Mouse (Mus musculus) left cerebral cortex, postnatal 36 days (tissue): ENCODE data around the gene Dll1. TPM values are rescaled to one million over a fixed set of nuclear protein-coding genes. Genes with fewer than 3 reads are reported as not detected.
A peak's percentile ranks its signal among the peaks of the same experiment; 100 is the strongest.

Source experiments
- DNase-seq, 2 experiments: peaks; one replicate each; pipeline ENCODE4 v3.0.0; 2021 to 2022; ENCODE audit warnings: low spot score in 2 of 2, mixed read lengths in 1 of 2
- intact Hi-C: fragments of 180-260 bp; cut with DNase I; formaldehyde crosslinking; loops from one replicate; pipeline ENCODE4 v1.15.1; 2025
- total RNA-seq, 2 experiments: library from RNA; stranded (reverse); gene quantifications; 2 replicates each; pipeline ENCODE4 v1.2.3; 2021

Gene Dll1
- total RNA-seq, 2 experiments from 2014 or later: 4.8 to 5.3 TPM

GRCm38 (mm10) chr17:15380641-15381051 lies 4.0 kb upstream of the Dll1 start:
- peak in 1 of 2 experiments; percentile 32 for DNase-seq

DNA sequence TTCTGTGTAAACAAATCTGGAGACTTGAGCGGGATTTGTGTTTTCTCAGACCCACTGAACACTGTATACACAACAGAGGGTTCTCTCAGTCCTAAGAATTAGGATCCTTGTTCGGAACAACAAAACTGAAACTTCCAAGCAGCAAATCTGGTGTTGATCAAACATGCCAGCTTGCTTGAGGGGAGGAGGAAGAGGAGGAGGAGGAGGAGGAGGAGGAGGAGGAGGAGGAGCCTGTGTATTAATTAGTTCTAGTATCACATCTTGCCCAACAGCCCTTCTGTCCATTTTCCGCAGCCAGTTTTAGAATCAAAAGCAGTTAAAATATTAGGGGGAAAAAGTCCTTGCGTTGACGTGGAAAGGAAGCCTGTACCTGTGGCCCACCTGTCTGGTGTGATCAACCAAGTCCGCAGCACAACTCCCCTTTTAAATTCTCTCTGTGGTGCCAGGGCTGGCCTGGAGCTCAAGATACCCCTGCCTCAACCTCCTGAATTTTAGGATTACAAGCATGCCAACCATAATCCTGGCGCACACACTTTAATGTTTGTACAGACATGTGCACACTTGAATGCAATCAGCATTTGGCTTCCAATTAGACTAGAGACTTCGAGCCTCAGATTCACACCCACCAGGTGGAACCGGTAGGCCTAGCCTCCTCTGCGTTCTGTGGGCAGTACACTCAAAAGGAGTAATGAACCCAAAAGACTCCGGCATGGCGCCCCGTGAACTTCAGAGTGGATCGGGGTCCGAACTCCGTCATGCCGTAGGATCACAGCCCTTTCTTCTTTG lies 3.3 kb upstream of the Dll1 start:
- DNase-seq: no peak
- intact Hi-C loops: loop anchor here (5.0 kb wide), 1 partner anchor 173 kb away; no protein-coding TSS in a partner anchor

More at GRCm38 (mm10) chr17:15380641-15381051, 4.0 kb upstream of the Dll1 start:
- intact Hi-C loops: no loop called here

GRCm38 (mm10) chr17:15378413-15379109 lies 1.9 kb upstream of the Dll1 start:
- DNase-seq: no peak
- intact Hi-C loops: loop anchor here (5.0 kb wide), 1 partner anchor 171 kb away; no protein-coding TSS in a partner anchor

DNA sequence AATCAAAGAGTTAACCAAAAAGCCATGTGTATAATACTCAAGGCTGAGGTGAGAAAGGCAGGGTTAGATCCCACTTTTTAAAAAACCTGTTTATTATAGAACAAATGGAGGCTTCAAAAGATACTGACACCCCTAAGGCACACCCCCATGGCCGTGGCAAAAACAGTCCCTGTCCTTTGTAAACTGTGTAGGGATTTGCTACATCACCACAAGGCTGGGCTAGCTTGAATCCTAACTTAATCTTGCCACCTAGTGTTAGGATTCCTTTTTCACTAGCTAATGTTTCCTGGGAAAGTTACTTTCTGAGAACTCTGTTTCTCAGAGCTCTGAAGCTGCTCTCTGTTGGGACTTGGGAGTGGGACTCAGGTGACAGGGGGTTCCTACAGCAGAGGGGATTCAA lies 1.2 kb upstream of the Dll1 start:
- intact Hi-C loops: loop anchor here (1.0 to 5.0 kb wide), 2 partner anchors 171 to 313 kb away; no protein-coding TSS in a partner anchor
- DNase-seq: no peak

GRCm38 (mm10) chr17:15375701-15376493 lies 775 bp downstream of the Dll1 start:
- peak; percentile 60 to 70 for DNase-seq
- intact Hi-C loops: loop anchor here (5.0 kb wide), 1 partner anchor 169 kb away; no protein-coding TSS in a partner anchor

- peak in 1 of 2 experiments; percentile 24 for DNase-seq
- intact Hi-C loops: loop anchor here (5.0 kb wide), 1 partner anchor 168 kb away; no protein-coding TSS in a partner anchor
Observed at GRCm38 (mm10) chr17:15375224-15375623, 1.4 kb downstream of the Dll1 start.

DNA sequence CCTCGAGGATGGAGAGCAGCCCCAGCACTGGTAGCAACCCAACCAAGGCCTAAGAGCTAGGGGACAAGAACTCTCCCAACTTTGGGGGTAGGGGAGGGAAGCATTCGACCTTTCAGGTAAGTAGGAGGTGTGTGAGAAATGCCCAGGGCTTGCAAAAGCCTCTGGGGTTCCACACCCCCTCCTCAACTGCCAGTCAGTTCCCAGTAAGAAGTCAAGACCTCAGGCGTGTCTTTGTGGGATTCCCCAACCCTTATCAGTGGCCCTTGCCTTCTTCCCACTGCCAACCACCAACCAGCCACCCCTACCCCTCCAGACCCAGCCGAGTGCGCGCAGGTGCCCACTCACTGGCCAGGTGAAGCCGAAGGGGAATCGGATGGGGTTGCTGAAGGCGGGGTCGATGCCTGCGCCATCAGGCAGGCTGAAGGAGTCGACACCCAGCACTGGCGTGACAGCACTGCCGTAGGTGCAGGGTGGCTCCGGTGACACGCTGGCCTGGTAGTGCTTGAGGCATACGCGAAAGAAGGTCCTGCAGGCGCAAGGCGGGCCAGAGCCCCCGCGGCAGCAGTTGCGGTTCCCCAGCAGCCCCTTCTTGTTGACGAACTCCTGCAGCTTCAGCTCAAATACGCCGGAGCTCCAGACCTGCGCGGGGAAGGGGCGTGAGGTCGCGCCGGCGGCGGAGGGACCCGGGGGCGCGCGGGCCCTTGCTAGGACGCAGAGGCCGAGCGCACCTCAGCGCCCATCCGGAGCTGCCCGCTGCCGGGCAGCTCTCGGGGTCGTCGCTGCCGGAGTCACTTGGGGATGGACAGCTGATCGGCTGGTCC lies 2.1 kb downstream of the Dll1 start:
- no peak for DNase-seq
- intact Hi-C loops: loop anchor here (5.0 kb wide), 1 partner anchor 167 kb away; no protein-coding TSS in a partner anchor

DNA sequence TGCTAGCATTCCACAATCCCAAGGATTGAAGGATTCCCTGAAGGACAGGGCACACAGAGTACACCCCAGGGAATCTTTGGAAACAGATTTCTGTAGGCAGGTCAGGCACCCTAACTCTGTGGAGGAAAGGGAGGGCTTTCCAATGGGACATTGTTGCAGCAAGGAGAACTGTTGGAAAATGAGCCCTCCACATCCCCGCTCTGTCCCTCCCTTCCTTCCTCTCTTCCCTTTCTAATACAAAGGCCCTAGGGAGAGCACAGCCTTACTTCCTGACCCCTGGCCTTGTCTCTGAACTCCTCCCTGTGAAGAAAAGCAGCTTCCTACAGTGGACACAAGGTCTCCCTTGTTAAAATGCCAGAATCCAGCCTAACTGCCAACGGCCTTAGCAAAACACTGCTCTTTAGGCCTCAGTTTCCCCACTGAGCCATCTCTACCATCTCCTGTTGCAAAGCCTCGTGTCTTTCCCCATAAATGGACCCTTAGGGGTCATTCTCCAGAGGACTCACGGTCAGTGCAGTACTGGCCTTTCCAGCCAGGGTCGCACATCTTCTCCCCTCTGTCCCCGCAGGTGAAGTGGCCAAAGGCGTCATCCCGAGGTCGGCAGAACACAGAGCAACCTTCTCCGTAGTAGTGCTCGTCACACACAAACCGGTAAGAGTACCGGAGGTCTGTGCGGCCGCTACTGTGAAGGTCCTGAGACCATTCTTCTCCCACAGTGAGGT lies 3.6 kb downstream of the Dll1 start:
- intact Hi-C loops: no loop called here
- DNase-seq: no peak

GRCm38 (mm10) chr17:15371967-15372835 lies 4.5 kb downstream of the Dll1 start:
- intact Hi-C loops: no loop called here
- DNase-seq: no peak

DNA sequence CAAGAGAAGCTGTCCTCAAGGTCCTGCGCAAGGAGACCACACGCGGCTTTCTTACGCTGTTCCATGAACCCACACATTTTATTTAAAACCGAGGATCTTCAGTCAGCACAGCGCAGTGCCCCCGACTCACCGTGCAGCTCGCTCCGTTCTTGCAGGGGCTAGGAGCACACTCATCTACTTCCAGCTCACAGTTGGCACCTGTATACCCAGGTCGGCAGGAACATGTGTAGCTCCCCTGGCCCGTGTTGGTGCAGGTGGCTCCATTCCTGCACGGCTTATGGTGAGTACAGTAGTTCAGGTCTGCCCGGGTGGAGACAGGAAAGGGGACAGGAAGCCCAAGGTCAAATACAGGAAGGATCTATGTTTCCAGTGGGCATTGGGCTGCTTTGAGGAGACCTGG lies 6.3 kb downstream of the Dll1 start:
- DNase-seq: no peak
- intact Hi-C loops: no loop called here

GRCm38 (mm10) chr17:15365650-15366049 lies 11.0 kb downstream of the Dll1 start:
- peak in 1 of 2 experiments; percentile 33 for DNase-seq
- intact Hi-C loops: no loop called here

DNA sequence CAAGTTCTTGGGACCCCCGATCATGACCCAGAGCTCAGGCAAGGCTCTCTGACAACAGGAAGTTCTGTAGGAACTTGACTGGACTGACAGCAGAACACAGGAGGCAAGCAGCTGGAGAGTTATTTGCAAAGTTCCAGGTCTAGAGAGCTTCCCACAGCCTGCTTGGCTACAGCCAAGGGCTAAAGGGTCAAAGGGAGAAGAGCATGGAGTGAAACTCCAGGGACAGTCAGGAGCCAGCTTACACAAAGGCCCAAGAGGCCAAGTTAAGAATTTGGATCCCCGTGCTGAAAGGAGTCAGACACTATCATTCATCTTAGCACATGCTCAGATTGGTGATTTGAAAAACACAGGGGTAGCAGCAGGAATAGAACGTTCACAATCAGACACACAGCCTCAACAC lies 13.0 kb downstream of the Dll1 start:
- no peak for DNase-seq
- intact Hi-C loops: no loop called here

GRCm38 (mm10) chr17:15357071-15357470 lies 19.6 kb downstream of the Dll1 start:
- DNase-seq: no peak
- intact Hi-C loops: no loop called here

DNA sequence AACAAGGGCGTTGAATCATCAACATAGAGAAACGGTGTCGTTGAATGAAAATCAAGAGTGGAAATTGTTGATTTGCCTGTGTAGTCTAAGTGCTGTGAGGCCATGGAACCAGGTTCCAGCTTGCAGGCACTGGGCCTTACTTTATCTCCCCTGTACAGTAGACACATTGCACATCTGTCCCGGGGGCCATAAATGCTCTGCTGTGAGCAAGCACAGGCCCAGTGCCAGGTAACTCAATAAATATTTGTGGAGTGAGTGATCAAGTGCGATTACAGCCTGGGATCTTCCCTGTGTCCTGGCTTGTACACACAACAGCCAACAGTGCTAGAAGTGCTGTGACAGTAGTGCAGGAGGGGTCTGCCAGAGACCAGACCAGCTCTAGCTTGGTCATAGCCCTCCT lies 20.1 kb downstream of the Dll1 start:
- intact Hi-C loops: no loop called here
- DNase-seq: no peak

- intact Hi-C loops: no loop called here
- no peak for DNase-seq
Observed at GRCm38 (mm10) chr17:15355072-15355471, 21.6 kb downstream of the Dll1 start.

- intact Hi-C loops: no loop called here
- DNase-seq: no peak
Observed at GRCm38 (mm10) chr17:15354006-15354405, 22.7 kb downstream of the Dll1 start.

- intact Hi-C loops: no loop called here
- peak in 1 of 2 experiments; percentile 43 for DNase-seq
Observed at GRCm38 (mm10) chr17:15352869-15353610, 23.6 kb downstream of the Dll1 start.
